Mouse (Mus musculus) hindbrain, embryonic 12.5 days (tissue): ENCODE results near the gene Pole3. TPM values are rescaled to one million over a fixed set of nuclear protein-coding genes. Genes with fewer than 3 reads are reported as not detected.

Experiments used
- ATAC-seq: fragments of 200-750 bp; cut with Nextera tagmentation; 2 replicates; pipeline ENCODE4 v1.8.0; 2017; ENCODE audit warnings: moderate TSS enrichment; ENCODE audit not compliant: low FRiP score
- H3K27ac ChIP-seq: fragments of 300-500 bp; sonication (generic); 2 replicates; pipeline ENCODE4 v1.5.1; 2016; ENCODE audit warnings: mild to moderate bottlenecking
- H3K27me3 ChIP-seq: fragments of 300-500 bp; sonication (generic); 2 replicates; pipeline ENCODE4 v1.6.1; 2016; ENCODE audit warnings: mild to moderate bottlenecking
- H3K36me3 ChIP-seq: fragments of 300-500 bp; sonication (generic); 2 replicates; pipeline ENCODE4 v1.6.1; 2016; ENCODE audit warnings: mild to moderate bottlenecking
- H3K4me1 ChIP-seq: fragments of 300-500 bp; sonication (generic); 2 replicates; pipeline ENCODE4 v1.6.1; 2016
- H3K4me2 ChIP-seq: fragments of 300-500 bp; sonication (generic); replicated peaks from 2 replicates; pipeline ENCODE4 v1.6.1; 2016; ENCODE audit warnings: mild to moderate bottlenecking
- H3K4me3 ChIP-seq: fragments of 300-500 bp; sonication (generic); 2 replicates; pipeline ENCODE4 v1.5.1; 2016; ENCODE audit warnings: mild to moderate bottlenecking
- H3K9ac ChIP-seq: fragments of 300-500 bp; sonication (generic); 2 replicates; pipeline ENCODE4 v1.6.1; 2016; ENCODE audit warnings: mild to moderate bottlenecking, moderate library complexity
- H3K9me3 ChIP-seq: fragments of 300-500 bp; sonication (generic); replicated peaks from 2 replicates; pipeline ENCODE4 v1.6.1; 2016; ENCODE audit warnings: mild to moderate bottlenecking
- WGBS: fragments of 180-500 bp; shearing (Covaris S2); methylation state at CpG from one replicate; pipeline ENCODE4 v1.1.7; 2016; 5-methylcytosine and 5-hydroxymethylcytosine counted together
- polyA plus RNA-seq: library from polyadenylated mRNA; unstranded; fragments of >200 nt; fragmentation: Nextera tagmentation; extraction: Ambion mirVana; gene quantifications from 2 replicates; pipeline ENCODE4 v1.2.1, GENCODE M21; 2016

Pole3 gene
- polyA plus RNA-seq, 1 experiment from 2014 or later = 80.2 TPM

- H3K9ac ChIP-seq = no peak overlapping the region; the same call in 1 of the 2 replicates
- ATAC-seq = no peak
- H3K27me3 ChIP-seq = no peaks in the 10 kb centered on the region
- no peaks in the 10 kb centered on the region for H3K9me3 ChIP-seq
- WGBS = 83% methylated on average over 10 of the region's 10 CpGs
- H3K4me1 ChIP-seq = peaks cover 22% of the 10 kb centered on the region
- H3K27ac ChIP-seq = 0 out of 2 replicates have a peak overlapping the region, but pooled peaks have one; percentile 5
- H3K4me2 ChIP-seq = 0 out of 2 replicates have a peak overlapping the region, but pooled peaks have one; percentile 72
- H3K4me3 ChIP-seq = 0 out of 2 replicates have a peak overlapping the region, but pooled peaks have one; percentile 75
- H3K36me3 ChIP-seq = peaks cover 15% of the 10 kb centered on the region
Measured at GRCm38 (mm10) chr4:62517538-62518415, 7.1 kb downstream of the Pole3 start.

- peaks cover 22% of the 10 kb centered on the region for H3K4me1 ChIP-seq
- no peak overlapping the region for H3K4me2 ChIP-seq
- no peaks in the 10 kb centered on the region for H3K27me3 ChIP-seq
- no peak for ATAC-seq
- H3K36me3 ChIP-seq = peaks cover 16% of the 10 kb centered on the region
- H3K9ac ChIP-seq = no peak overlapping the region
- 89% methylated on average over 8 of the region's 8 CpGs for WGBS
- 0 out of 2 replicates have a peak overlapping the region, but pooled peaks have one; percentile 5 for H3K27ac ChIP-seq
- no peaks in the 10 kb centered on the region for H3K9me3 ChIP-seq
- no peak overlapping the region for H3K4me3 ChIP-seq
Measured at GRCm38 (mm10) chr4:62517046-62517445, 7.8 kb downstream of the Pole3 start.

GRCm38 (mm10) chr4:62516579-62516978 lies 8.3 kb downstream of the Pole3 start:
- Histone ChIP-seq H3K27me3 (no peaks in the 10 kb centered on the region), H3K4me1 (peaks cover 22% of the 10 kb centered on the region), H3K9me3 (no peaks in the 10 kb centered on the region), H3K4me2 (no peak overlapping the region), H3K27ac (no peak overlapping the region), H3K4me3 (no peak overlapping the region), H3K36me3 (peaks cover 21% of the 10 kb centered on the region), H3K9ac (no peak overlapping the region)
- no peak for ATAC-seq
- 89% methylated on average over 1 of the region's 1 CpGs for WGBS

GRCm38 (mm10) chr4:62516079-62516478 lies 8.8 kb downstream of the Pole3 start:
- Histone ChIP-seq H3K9me3 (no peaks in the 10 kb centered on the region), H3K36me3 (peaks cover 26% of the 10 kb centered on the region), H3K27me3 (no peaks in the 10 kb centered on the region), H3K27ac (no peak overlapping the region; the same call in 1 of the 2 replicates), H3K4me3 (no peak overlapping the region), H3K9ac (0 out of 2 replicates have a peak overlapping the region, but pooled peaks have one; percentile 28), H3K4me1 (peaks cover 22% of the 10 kb centered on the region), H3K4me2 (no peak overlapping the region)
- WGBS = 43% methylated on average over 2 of the region's 2 CpGs
- ATAC-seq = no peak

GRCm38 (mm10) chr4:62515490-62515889 lies 9.4 kb downstream of the Pole3 start:
- no peak for ATAC-seq
- Histone ChIP-seq H3K4me2 (no peak overlapping the region; the same call in 1 of the 2 replicates), H3K27me3 (no peaks in the 10 kb centered on the region), H3K36me3 (peaks cover 32% of the 10 kb centered on the region), H3K9me3 (no peaks in the 10 kb centered on the region), H3K9ac (no peak overlapping the region), H3K27ac (no peak overlapping the region), H3K4me3 (no peak overlapping the region), H3K4me1 (peaks cover 21% of the 10 kb centered on the region)
- 70% methylated on average over 3 of the region's 3 CpGs for WGBS

GRCm38 (mm10) chr4:62514995-62515394 lies 9.9 kb downstream of the Pole3 start:
- Histone ChIP-seq H3K27me3 (no peaks in the 10 kb centered on the region), H3K9ac (no peak overlapping the region), H3K4me1 (peaks cover 20% of the 10 kb centered on the region), H3K27ac (no peak overlapping the region), H3K4me3 (no peak overlapping the region), H3K36me3 (peaks cover 37% of the 10 kb centered on the region), H3K9me3 (no peaks in the 10 kb centered on the region), H3K4me2 (no peak overlapping the region)
- ATAC-seq = no peak
- 83% methylated on average over 7 of the region's 7 CpGs for WGBS

GRCm38 (mm10) chr4:62513998-62514506 lies 10.8 kb downstream of the Pole3 start:
- H3K36me3 ChIP-seq = peaks cover 46% of the 10 kb centered on the region
- H3K27ac ChIP-seq = no peak overlapping the region
- no peaks in the 10 kb centered on the region for H3K9me3 ChIP-seq
- WGBS = 52% methylated on average over 11 of the region's 11 CpGs
- H3K4me1 ChIP-seq = peaks cover 17% of the 10 kb centered on the region
- no peak overlapping the region for H3K4me2 ChIP-seq
- no peak overlapping the region for H3K4me3 ChIP-seq
- ATAC-seq = no peak
- H3K27me3 ChIP-seq = no peaks in the 10 kb centered on the region
- no peak overlapping the region for H3K9ac ChIP-seq

- Histone ChIP-seq H3K27me3 (no peaks in the 10 kb centered on the region), H3K4me2 (no peak overlapping the region), H3K9me3 (no peaks in the 10 kb centered on the region), H3K4me3 (no peak overlapping the region), H3K9ac (no peak overlapping the region), H3K4me1 (no peaks in the 10 kb centered on the region), H3K36me3 (peaks cover 63% of the 10 kb centered on the region), H3K27ac (no peak overlapping the region)
- ATAC-seq = no peak
- WGBS = 91% methylated on average over 11 of the region's 11 CpGs
Measured at GRCm38 (mm10) chr4:62509946-62510345, 14.9 kb downstream of the Pole3 start.

GRCm38 (mm10) chr4:62508839-62509238 lies 16.0 kb downstream of the Pole3 start:
- H3K9me3 ChIP-seq = no peaks in the 10 kb centered on the region
- H3K4me2 ChIP-seq = no peak overlapping the region
- H3K27me3 ChIP-seq = no peaks in the 10 kb centered on the region
- no peak overlapping the region for H3K9ac ChIP-seq
- H3K36me3 ChIP-seq = peaks cover 63% of the 10 kb centered on the region
- H3K4me3 ChIP-seq = no peak overlapping the region
- 79% methylated on average over 5 of the region's 5 CpGs for WGBS
- ATAC-seq = no peak
- no peaks in the 10 kb centered on the region for H3K4me1 ChIP-seq
- no peak overlapping the region for H3K27ac ChIP-seq

- 63% methylated on average over 2 of the region's 2 CpGs for WGBS
- Histone ChIP-seq H3K36me3 (peaks cover 45% of the 10 kb centered on the region), H3K9ac (no peak overlapping the region), H3K4me2 (no peak overlapping the region), H3K4me1 (0 out of 2 replicates have a peak, but pooled peaks cover 3% of the 10 kb centered on the region), H3K4me3 (no peak overlapping the region), H3K27me3 (no peaks in the 10 kb centered on the region), H3K27ac (no peak overlapping the region), H3K9me3 (no peaks in the 10 kb centered on the region)
- no peak for ATAC-seq
Measured at GRCm38 (mm10) chr4:62506798-62507197, 18.1 kb downstream of the Pole3 start.

GRCm38 (mm10) chr4:62505991-62506390 lies 18.9 kb downstream of the Pole3 start:
- no peak overlapping the region for H3K9ac ChIP-seq
- H3K27ac ChIP-seq = no peak overlapping the region
- no peaks in the 10 kb centered on the region for H3K9me3 ChIP-seq
- ATAC-seq = no peak
- peaks cover 37% of the 10 kb centered on the region for H3K36me3 ChIP-seq
- H3K27me3 ChIP-seq = peaks cover under 1% of the 10 kb centered on the region; the same call in 1 of the 2 replicates
- no peak overlapping the region for H3K4me2 ChIP-seq
- H3K4me1 ChIP-seq = 0 out of 2 replicates have a peak, but pooled peaks cover 9% of the 10 kb centered on the region
- H3K4me3 ChIP-seq = no peak overlapping the region
- WGBS = 91% methylated on average over 3 of the region's 3 CpGs

- 70% methylated on average over 3 of the region's 3 CpGs for WGBS
- Histone ChIP-seq H3K4me3 (peak within 1 kb of the TSS; percentile 71), H3K9ac (peak within 1 kb of the TSS; percentile 74), H3K36me3 (peaks cover 25% of the 10 kb centered on the region), H3K9me3 (no peaks in the 10 kb centered on the region), H3K27me3 (peaks cover 2% of the 10 kb centered on the region; the same call in 1 of the 2 replicates), H3K4me1 (0 out of 2 replicates have a peak, but pooled peaks cover 9% of the 10 kb centered on the region), H3K27ac (peak within 1 kb of the TSS; percentile 24), H3K4me2 (peak within 1 kb of the TSS; percentile 73)
- no peak for ATAC-seq
Measured at GRCm38 (mm10) chr4:62503374-62503970, 21.4 kb downstream of the Pole3 start, which contains the start of gene Hdhd3. Hdhd3 (minus strand) TSS chr4:62503467.
